Mouse (Mus musculus) G1E (cell line): Measurements from ENCODE around the gene Lhfpl3. TPM values are rescaled to one million over a fixed set of nuclear protein-coding genes. Genes with fewer than 3 reads are reported as not detected.

Experiments
- ATAC-seq: 2 replicates; pipeline ENCODE4 v1.8.0; 2016; ENCODE audit warnings: mild to moderate bottlenecking; ENCODE audit not compliant: insufficient number of reproducible peaks, poor library complexity, low FRiP score, severe bottlenecking; ENCODE audit errors: extremely low read depth
- DNase-seq: peaks from one replicate; pipeline ENCODE4 v3.0.0; 2012; ENCODE audit warnings: low spot score
- H3K27me3 ChIP-seq: 2 replicates; pipeline ENCODE4 v1.6.1; 2012; ENCODE audit warnings: mild to moderate bottlenecking, low read length, inconsistent platforms; ENCODE audit not compliant: insufficient read depth
- H3K36me3 ChIP-seq: replicated peaks from 2 replicates; pipeline ENCODE3; 2012; ENCODE audit warnings: mild to moderate bottlenecking, inconsistent platforms
- H3K4me1 ChIP-seq: 2 replicates; pipeline ENCODE4 v1.6.1; 2012; ENCODE audit warnings: low read depth, low read length, inconsistent platforms, mixed read lengths; ENCODE audit not compliant: insufficient read depth
- H3K4me3 ChIP-seq: 2 replicates; pipeline ENCODE4 v1.5.1; 2012; ENCODE audit warnings: low read depth, mild to moderate bottlenecking, inconsistent platforms, low read length, moderate library complexity, mixed read lengths
- H3K9me3 ChIP-seq: replicated peaks from 2 replicates; pipeline ENCODE4 v1.6.1; 2012; ENCODE audit warnings: inconsistent platforms
- CTCF ChIP-seq: IDR thresholded peaks from 2 replicates; pipeline ENCODE4 v1.5.1; 2012; ENCODE audit warnings: low read depth, low read length, inconsistent platforms, mixed read lengths
- GATA1 ChIP-seq: IDR thresholded peaks from 2 replicates; pipeline ENCODE4 v1.6.1; 2012; ENCODE audit warnings: borderline replicate concordance, low read length, inconsistent platforms, mixed read lengths
- GATA2 ChIP-seq: IDR thresholded peaks from 2 replicates; pipeline ENCODE4 v1.6.1; 2012; ENCODE audit warnings: low read depth, low read length, inconsistent platforms, borderline replicate concordance
- POLR2AphosphoS5 ChIP-seq: IDR thresholded peaks from 2 replicates; pipeline ENCODE4 v1.6.1; 2012; ENCODE audit warnings: low read depth, low read length, inconsistent platforms; ENCODE audit not compliant: insufficient replicate concordance
- TAL1 ChIP-seq: conservative IDR thresholded peaks from 2 replicates; pipeline ENCODE4 v1.6.1; 2012; ENCODE audit warnings: low read depth, low read length, inconsistent platforms, mixed read lengths
- polyA plus RNA-seq: library from polyadenylated mRNA; stranded (reverse); fragments of >175 nt; gene quantifications from 2 replicates; pipeline ENCODE4 v1.2.3, GENCODE M21; 2012
- total RNA-seq, 2 experiments: library from RNA; stranded (forward) in 1 of 2; stranded (reverse) in 1 of 2; fragments of 200-1000 nt in 1 of 2; fragments of >200 nt in 1 of 2; fragmentation: Nextera tagmentation in 1 of 2; gene quantifications; 2 replicates each; pipeline ENCODE4 v1.2.3; 2014 to 2017

Gene Lhfpl3
- total and polyA plus RNA-seq, 3 experiments = 0.05 TPM; not detected in 2

DNA sequence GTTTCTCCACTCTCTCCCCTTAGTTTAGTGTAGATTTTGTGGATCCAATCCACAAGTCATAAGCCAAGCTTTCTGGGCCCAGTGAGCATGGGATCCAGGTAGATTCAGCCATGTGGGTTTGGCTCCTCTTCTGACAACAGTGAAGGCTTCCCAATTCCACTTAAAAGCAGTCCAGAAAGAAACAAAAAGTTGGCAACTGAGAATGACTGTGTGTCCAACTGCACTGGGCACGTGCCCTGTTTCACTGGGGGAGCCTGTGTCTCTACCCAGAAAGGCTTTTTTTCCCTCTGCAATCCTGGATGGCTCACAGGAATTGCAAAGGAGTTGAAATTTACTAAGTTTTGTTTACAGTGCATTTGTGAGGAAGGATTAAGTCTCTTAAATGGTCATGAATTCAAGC lies 24.9 kb downstream of the Lhfpl3 start:
- Histone ChIP-seq H3K9me3 (no peaks in the 10 kb centered on the region), H3K27me3 (0 out of 2 replicates have a peak, but pooled peaks cover 2% of the 10 kb centered on the region), H3K4me3 (no peak overlapping the region), H3K36me3 (no peaks in the 10 kb centered on the region), H3K4me1 (no peaks in the 10 kb centered on the region)
- no peak for ATAC-seq
- no peak for TF ChIP-seq CTCF
- TF ChIP-seq POLR2AphosphoS5 = no peak
- no peak for TF ChIP-seq GATA1
- no peak for DNase-seq

- ATAC-seq = no peak
Observed at GRCm38 (mm10) chr5:22795361-22795760, 49.5 kb downstream of the Lhfpl3 start.

GRCm38 (mm10) chr5:22813426-22813825 lies 67.6 kb downstream of the Lhfpl3 start:
- no peak for TF ChIP-seq TAL1
- no peak for TF ChIP-seq GATA2
- TF ChIP-seq GATA1 = no peak
- TF ChIP-seq CTCF = no peak
- TF ChIP-seq POLR2AphosphoS5 = no peak
- H3K9me3 ChIP-seq = no peaks in the 10 kb centered on the region
- no peaks in the 10 kb centered on the region for H3K36me3 ChIP-seq
- H3K4me1 ChIP-seq = no peaks in the 10 kb centered on the region
- no peaks in the 10 kb centered on the region for H3K27me3 ChIP-seq
- no peak for ATAC-seq
- H3K4me3 ChIP-seq = no peak overlapping the region
- no peak for DNase-seq

More at GRCm38 (mm10) chr5:22795361-22795760, 49.5 kb downstream of the Lhfpl3 start:
- Histone ChIP-seq H3K36me3 (no peaks in the 10 kb centered on the region), H3K27me3 (no peaks in the 10 kb centered on the region), H3K4me1 (no peaks in the 10 kb centered on the region), H3K9me3 (no peaks in the 10 kb centered on the region), H3K4me3 (no peak overlapping the region)
- no peak for DNase-seq
- no peak for TF ChIP-seq GATA2
- no peak for TF ChIP-seq TAL1
- no peak for TF ChIP-seq POLR2AphosphoS5
- no peak for TF ChIP-seq GATA1
- TF ChIP-seq CTCF = no peak

DNA sequence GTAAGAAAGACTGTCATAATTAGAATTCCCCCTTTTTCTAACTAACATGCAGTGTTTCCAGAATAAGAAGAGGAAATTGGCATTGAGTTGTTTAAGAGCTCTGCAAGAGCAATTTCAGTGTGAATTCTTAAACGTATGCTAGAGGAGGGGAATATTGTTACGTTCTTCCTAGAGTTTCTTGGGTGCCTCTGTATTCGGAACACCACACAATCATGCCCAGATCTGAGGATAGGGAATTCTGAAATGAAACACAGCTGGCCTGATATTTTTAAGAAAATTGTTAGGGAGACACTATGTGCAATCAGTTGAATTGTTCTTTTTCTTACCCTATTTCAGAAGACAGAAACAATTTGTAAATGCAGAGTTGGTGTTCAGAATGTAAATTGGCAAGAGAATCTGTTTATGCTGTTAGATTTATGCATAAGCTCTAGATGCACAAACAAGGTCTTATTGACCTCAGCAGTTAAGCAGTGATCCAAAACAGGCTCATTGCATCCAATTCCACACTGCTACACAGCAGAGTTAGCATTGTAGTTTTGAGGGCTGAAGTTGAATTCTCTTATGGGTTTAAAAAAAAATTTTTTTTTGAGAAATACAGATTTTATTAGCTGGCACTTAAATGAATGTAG lies 84.1 kb downstream of the Lhfpl3 start:
- no peaks in the 10 kb centered on the region for H3K4me1 ChIP-seq
- H3K9me3 ChIP-seq = no peaks in the 10 kb centered on the region
- H3K36me3 ChIP-seq = no peaks in the 10 kb centered on the region
- no peak for ATAC-seq
- no peaks in the 10 kb centered on the region for H3K27me3 ChIP-seq
- DNase-seq = no peak
- no peak overlapping the region for H3K4me3 ChIP-seq
- TF ChIP-seq GATA1 (no peak), GATA2 (no peak), TAL1 (no peak), CTCF (no peak), POLR2AphosphoS5 (no peak)

DNA sequence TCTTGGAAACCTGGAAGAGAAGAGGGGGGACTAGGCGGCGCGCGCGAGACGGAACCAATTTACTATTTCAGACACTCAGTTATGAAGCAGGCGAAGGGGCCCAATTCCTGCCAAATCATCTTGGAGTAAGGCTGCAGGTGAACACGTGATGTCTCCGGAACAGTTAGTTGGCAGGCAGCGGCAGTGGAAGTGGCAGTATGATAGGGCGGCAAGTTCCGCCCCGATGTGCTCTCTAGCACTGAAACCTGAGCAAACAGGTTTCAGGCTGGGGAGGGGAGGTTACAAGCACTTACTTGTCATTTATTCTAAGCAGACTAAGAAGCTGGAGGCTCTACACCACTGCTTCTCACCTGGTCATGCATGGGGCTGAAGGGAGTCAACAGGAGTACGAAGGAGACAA lies 105.7 kb downstream of the Lhfpl3 start:
- ATAC-seq (no peak), DNase-seq (no peak)
- Histone ChIP-seq H3K36me3 (no peaks in the 10 kb centered on the region), H3K4me3 (no peak overlapping the region), H3K27me3 (no peaks in the 10 kb centered on the region), H3K4me1 (no peaks in the 10 kb centered on the region), H3K9me3 (no peaks in the 10 kb centered on the region)
- TF ChIP-seq TAL1 (no peak), CTCF (no peak), GATA1 (no peak), POLR2AphosphoS5 (no peak), GATA2 (no peak)

DNA sequence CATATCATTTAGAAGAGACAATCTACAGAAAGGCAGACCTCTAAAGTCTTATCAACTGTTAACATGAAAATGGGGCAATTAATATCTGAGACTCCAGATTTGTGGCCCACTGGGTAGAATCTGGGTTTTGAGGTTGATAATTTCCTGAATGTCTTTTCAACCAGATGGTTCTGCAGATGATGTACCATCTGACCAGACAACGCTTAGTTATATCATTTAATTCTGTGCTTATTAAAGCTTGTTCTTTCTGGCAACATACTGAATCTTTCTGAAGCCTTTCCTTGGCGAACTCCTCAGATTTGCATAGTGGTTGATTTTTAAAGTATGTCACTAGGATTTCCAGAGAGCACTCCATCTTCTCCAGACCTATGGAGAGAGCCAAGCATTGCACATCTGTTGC lies 107.6 kb downstream of the Lhfpl3 start:
- Histone ChIP-seq H3K36me3 (no peaks in the 10 kb centered on the region), H3K4me1 (no peaks in the 10 kb centered on the region), H3K4me3 (no peak overlapping the region), H3K27me3 (no peaks in the 10 kb centered on the region), H3K9me3 (no peaks in the 10 kb centered on the region)
- DNase-seq (no peak), ATAC-seq (no peak)
- TF ChIP-seq GATA2 (no peak), TAL1 (no peak), POLR2AphosphoS5 (no peak), GATA1 (no peak), CTCF (no peak)

DNA sequence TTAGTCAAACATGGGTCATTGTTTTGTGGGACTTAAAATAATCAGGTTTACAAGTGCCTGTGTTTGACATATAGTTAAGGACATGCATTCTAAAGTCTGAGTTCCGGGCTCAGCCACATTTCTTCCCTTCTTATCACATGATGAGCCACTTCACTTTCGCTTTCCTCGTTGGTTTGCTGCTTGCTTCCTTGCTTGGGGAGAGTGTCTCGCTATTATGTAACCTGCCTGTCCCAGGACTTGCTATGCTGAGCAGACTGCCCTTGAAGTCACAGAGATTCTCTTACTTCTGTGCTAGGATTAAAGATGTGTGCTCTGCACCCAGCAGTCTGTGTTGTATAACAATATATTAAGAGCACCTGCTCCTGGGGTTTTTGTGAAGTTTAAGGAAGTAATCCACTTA lies 110.6 kb downstream of the Lhfpl3 start:
- no peak for DNase-seq
- H3K4me3 ChIP-seq = no peak overlapping the region
- ATAC-seq = no peak

More for the DNA sequence above, 110.6 kb downstream of the Lhfpl3 start:
- no peaks in the 10 kb centered on the region for H3K36me3 ChIP-seq
- no peaks in the 10 kb centered on the region for H3K27me3 ChIP-seq
- H3K9me3 ChIP-seq = no peaks in the 10 kb centered on the region
- H3K4me1 ChIP-seq = no peaks in the 10 kb centered on the region
- TF ChIP-seq CTCF (no peak), TAL1 (no peak), GATA1 (no peak), GATA2 (no peak)
